Mouse (Mus musculus) brain, embryonic 18.5 days (tissue): ENCODE results near the gene Pgbd5.
A peak's percentile ranks its signal among the peaks of the same experiment; 100 is the strongest.

Source experiments
- DNase-seq: peaks from one replicate; pipeline ENCODE4 v3.0.0-alpha.2; 2012; ENCODE audit warnings: low read depth, low spot score

Pgbd5 gene

DNA sequence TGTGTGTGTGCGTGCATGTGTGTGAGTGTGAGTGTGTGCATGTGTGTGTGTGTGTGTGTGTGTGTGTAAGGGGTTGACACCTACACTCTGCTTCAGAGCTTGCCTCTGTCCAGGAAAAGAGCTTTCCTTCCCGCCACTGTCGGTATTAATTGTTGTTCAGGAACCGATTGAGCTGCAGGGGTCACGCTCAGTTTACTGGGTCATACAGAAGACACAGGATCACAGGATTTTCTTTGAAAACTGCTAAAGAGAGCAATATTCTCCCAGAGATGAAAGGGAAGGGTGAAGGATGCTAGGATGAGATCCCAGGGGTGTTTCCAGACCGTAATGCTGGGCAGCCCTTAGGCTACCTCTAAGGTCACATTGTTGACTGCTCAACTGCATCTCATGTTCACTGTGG is at the start of gene Pgbd5:
TSS of gene Pgbd5 (minus strand) at position 101 of the 400 bp plus-strand sequence.
- DNase-seq = no peak

DNA sequence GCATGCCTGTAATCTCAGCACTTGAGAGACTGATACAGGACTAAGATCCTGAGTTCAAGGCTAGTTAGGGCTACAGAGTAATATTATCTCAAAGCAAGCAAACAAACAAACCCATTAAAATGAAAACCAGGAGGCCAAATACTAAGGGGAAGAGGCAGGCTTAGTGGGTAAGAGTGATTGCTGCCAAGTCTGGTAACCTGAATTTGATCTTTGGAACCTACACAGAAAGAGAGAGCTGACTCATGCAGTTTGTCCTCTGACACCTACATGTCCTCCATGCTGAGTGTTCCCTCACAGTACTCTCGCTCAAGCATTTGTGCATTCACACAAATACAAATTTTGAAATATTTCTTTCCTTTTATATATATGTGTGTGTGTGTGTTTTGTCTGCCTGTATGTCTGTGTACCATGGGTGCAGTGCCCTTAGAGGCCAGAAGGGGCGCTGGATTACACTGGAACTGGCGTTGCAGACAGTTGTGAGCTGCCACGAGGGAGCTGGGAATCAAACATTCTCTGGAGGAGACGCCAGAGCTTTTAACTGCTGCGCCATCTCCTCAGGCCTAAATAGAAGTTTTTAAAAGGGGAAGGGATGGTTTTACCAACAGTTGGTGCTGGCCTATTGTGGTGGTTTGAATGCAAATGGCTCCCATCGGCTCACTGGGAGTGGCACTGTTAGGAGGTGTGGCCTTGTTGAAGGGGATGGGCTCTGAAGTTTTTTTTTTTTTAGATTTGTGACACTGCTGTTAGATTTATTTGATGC is 44.1 kb upstream of the Pgbd5 start:
- no peak for DNase-seq

DNA sequence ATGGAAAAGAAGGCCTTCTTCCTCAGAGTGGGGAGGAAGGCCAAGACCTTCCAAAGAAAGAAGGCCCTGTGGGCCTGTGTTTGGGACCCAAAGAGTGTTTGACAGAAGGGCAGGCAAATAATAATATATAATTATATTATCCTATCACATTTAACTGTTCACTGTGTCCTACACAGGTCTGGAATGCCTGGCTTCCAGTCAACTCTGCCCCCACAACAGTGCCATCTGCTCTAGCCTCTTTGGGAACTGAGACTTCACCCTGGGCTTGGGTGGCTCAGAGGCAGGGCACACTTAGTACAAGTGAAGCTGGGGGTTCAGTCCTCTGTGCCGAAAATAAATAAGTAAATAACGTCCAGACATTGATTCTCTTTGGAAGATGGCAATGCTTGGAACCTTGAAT is 43.3 kb upstream of the Pgbd5 start:
- no peak for DNase-seq

DNA sequence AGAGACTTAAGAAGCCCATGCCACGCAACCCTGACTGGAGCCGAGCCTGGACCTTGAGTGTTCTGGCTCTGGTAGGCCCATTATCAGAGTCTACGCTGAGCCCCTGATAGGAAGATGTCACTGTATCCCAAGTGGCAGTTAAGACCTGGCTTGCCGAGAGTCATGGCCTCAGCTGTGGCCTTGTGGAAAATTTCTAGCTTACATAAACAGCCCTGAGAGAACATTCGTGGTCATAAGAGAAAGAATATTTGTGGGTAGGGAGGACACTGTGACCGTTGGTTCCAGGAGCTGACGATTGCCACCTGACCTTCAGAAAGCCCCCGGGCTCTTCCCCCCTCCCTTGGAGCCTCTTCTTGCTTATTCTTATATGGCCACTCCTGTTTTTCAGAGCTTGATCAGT is 40.9 kb upstream of the Pgbd5 start:
- no peak for DNase-seq

DNA sequence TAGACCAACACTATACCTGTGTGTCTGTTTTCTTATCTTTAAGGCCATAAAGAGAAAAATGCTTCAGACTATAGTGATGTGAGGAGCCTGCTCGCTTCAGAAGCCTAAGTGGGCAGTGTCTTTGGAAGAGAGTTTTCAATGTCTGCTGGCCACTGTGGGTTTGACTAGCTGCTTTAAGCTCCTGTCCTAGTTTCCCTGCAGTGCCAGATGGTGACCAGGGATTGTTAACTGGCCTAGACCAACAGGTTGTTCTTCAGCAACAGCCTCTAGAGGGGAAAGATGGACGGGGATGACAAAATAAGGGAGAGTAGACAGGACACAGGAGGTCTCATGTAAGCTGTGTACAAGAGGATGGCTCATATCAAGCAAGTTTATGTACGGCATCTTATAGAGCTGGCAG is 39.8 kb upstream of the Pgbd5 start:
- DNase-seq = no peak

DNA sequence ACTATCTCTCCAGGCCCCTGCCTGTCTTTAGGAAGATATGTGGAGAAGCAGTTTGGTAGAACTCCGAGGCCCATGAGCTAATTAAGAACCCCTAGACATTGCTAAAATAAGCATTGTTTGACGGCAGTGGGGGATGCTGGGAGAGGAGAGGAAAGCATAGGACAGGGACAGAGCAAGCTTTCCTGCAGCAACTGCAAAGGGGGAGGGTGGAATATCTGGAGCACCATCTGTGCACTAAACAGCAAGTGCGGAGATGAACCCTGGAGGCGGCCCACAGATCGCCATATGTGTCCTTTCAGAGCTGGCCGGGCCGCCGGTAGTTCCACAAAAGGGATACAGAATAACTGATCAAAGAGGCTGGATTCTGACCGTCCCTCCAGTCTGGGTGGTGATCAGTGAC is 37.2 kb upstream of the Pgbd5 start:
- no peak for DNase-seq

DNA sequence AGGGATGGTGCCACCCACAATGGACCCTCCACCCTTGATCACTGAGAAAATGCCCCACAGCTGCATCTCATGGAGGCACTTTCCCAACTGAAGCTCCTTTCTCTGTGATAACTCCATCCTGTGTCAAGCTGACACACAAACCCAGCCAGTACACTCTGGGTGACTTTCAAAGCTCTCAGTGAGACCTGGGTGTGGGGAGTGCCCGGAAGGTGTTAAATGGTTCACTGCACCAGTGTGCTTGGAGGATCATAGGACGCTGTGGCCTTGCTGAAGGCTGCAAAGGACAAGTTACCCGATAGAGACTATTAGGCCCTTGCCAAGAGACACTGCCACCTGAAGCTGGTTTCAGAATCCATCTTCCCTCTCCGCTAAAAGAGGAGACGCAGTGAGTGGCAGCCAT is 36.2 kb upstream of the Pgbd5 start:
- DNase-seq = no peak

DNA sequence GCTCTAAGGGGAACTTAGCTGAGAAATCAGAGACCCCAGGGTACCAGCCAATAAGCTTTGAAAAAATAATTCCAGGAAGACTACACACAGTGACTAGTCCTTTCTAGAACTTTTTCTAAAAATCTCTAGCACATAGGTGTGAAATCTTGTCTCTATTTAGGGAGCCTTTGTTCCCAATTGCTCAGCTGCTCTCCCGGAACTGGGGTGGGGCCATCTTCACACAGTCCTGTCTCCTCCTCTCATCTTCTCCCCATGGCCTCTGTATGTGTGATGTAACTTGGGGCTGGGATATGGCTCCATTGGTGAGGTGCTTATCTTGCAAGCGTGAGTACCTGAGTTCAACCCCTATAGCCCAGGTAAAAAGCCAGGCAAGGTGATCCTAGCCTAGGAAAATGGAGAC is 25.2 kb upstream of the Pgbd5 start:
- no peak for DNase-seq

DNA sequence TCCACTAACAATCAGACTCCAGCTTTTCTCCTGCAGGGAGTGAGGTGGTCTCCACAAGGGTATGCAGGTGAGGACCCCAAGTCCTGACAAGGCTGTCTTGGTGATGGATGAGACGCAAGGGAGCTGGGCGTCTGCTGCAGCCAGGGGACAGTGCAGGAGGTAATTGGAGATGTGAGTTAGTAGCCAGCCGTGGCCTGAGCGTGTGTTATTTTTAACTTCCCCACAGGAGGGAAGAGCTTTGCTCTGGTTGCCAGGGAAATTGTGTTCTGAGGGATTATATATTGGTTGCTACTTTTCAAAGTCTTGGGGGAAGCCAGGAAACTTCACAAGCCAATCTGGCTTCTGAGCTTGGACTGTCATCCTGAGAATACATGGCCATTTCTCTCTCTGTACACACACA is 23.7 kb upstream of the Pgbd5 start:
- DNase-seq = no peak

DNA sequence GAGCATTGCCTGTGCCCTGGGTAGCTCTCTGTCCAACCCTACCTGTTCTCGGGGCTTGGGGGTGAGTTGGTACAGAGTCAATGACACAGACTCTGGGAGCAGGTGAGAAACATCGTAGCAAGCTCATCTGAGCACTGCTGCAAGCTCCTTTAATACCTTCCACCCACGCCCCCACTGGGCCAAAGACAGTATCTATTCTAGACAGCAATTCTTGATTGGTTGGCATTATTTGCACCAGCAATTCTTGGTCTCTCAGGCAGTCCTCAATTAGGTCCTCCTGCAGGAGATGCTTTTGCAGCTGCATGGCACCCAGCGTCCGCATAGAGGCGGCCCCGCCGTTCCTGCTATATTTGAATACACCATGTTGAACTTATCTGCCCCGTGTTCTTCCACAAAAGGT is 22.7 kb upstream of the Pgbd5 start:
- DNase-seq = no peak

DNA sequence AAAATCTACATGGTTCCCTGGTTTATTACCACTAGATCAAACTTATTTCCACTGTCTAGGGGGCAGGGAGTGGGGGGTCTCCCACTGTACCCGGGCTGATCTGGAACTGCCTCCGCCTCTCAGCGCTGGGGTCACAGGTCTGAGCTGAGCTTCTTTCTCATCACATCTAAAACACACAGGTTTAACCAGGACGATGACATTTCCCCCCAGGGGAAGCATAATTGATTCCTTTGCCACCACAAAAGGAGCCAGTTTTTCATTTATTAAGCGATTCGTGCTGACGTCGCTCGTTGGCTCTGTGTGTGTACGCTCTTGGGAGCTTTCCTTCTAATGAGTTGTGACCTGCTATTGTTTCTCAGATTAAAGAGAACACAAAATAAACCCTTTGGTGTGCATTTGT is 21.6 kb upstream of the Pgbd5 start:
- no peak for DNase-seq

DNA sequence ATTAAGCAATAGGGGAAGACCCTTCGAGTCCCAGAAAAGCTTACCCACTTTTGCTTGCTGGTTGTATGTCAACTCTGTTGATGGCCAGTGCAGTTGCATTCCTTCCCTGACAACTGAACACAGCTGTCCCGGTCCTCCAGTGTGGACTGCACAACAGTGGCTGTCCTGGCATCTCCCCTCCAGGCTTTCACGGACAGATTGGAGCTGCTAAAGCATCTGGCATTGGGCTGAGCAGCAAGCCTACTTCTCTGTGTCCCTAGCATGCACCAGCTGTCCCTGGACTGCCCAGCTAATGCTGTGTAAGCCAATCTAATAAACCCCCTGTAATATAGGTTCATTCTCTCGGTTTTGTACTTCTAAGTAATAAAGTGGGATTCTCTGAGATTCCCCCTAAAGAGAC is 21.2 kb upstream of the Pgbd5 start:
- no peak for DNase-seq

DNA sequence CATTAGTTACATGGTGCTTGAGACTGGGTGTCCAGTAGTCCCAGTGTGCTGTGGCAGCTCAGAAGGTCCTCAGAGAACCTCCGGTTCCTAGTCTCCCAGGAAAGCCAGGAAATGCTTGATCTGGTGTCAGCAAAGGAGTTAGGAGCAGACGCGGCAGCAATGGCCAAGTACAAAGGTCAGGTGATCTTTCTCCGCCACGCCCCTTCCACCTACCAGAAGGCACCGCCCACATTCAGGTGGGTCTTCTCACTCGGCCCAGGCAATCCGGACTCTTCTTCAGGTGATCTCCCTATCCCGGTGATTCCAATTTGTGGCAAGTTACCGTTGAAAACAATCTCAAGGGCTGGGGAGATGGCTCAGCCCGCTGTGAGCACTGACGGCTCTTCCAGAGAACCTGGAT is 20.2 kb upstream of the Pgbd5 start:
- DNase-seq = no peak

DNA sequence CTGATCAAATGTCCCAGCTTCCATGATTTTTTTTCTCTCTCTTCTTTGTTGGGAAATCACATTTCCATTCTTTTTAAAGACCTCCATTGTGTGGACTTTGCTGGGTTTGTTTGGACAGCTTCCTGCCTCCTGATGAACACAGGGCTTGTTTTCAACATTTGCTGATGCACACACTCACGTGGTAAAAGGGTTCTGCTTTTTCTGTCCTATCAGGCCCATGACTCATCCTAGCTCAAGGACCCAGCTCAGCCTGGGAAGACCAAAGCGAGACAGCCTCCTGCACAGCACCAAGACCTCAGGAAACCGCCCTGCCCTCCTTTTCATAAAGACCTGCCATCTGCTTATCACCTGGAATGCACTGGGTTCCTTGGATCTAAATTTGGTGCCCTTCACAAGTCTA is 15.9 kb upstream of the Pgbd5 start:
- DNase-seq = no peak

DNA sequence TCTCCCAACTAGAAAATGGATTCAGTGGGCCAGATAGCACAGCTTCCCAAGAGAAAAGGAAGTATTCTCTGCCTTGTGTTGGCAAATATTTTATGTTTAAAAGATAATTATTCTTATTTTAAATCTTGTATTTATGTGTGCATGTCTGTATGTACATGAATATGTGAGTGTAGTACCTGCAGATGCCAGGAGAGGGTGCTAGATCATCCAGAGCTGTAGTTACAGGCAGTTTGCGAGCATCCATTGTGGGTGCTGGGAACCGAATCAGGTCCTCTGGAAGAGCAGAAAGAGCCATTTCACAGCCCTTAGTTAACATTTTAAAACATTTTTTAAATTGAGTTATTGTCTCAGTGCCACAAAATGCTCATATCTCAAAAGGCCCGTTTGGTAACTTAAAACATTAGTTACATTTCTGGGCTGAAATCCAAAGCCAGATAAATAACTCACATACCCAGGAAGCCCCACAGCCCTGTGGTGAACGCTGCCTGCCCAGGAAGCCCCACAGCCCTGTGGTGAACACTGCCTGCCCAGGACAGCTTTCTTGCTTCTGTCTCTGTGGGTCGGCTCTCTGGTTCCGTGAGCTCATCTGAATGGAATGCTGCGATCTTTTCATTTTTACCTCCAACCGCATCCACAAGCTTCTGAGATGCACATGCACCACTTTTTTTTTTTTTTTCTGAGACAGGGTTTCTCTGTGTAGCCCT is 10.9 kb upstream of the Pgbd5 start:
- DNase-seq = no peak

DNA sequence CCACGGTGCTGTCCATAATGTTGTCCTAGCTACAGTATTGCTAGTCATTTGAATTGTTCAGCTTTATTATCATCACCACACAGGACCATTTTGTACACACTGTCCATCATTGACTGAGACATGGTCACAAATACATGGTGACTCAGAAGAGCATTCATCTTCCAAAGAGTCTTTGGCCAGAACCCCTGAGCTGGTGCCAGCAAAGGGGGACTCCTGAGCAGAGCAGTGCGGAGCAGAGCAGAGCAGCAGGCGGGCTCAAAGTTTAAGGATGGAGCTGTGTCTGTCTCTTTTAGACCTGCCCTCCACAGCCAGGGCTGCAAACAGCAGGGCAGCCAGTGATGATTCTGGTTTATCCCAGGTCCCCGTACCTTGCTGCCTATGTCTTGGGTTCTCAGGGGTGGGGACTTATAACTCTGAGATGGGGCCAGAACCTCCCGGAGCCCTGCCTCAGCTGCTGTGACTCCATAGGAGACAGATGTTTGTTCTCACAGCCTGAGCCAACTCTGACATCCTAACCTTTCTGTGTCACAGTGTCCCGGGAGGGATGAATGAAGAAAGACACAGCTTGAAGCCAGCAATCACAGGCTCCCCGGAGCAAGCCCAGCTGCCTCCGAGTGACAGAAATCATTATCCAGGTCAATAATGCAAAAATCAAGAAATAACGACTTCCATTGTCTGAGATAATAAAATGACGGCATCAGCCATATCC is 9.7 kb upstream of the Pgbd5 start:
- no peak for DNase-seq

DNA sequence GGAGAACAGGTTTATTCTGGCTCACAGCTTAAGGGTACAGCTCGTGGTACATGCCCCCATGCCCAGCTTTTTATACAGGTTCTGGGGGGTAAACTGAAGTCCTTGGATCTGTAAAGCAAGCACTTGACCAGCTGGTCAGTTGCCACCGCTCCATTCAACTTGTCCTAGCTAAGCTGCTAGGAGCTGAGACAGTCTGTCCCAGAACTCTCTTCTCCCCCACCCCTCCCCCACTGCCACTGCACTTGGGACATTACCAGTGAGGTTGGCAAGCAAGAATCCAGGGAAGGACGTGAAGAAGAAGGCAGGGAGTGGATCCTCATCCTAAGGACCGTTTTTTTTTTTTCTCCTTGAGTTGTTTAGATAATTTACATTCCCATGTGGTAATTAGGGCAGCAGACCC is 2.7 kb downstream of the Pgbd5 start:
- no peak for DNase-seq

DNA sequence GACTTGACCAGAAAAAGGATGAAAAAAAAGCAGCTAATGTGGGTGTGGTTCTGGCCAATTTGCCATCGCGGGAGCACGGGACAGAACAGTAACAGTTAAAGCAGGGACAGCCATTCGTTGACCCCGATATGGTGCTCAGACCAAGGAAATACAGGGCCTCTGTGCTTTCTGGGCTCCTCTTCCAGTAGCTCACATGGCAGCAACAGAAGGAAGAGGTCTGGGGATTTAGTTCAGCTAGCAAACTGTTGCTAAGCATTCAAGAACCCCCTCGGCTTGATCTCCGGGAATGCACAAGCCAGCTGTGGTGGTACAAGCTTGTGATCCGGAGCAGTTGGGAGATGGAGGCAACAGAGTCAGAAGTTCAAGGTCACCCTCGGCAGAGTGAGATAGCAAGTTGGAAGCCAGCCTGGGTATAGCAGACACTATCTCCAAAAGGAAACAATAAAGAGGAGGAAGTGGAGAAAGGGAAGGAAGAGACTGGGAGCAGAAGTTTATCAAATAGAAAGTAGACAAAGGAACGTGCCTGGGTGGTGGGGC is 3.7 kb downstream of the Pgbd5 start:
- no peak for DNase-seq

DNA sequence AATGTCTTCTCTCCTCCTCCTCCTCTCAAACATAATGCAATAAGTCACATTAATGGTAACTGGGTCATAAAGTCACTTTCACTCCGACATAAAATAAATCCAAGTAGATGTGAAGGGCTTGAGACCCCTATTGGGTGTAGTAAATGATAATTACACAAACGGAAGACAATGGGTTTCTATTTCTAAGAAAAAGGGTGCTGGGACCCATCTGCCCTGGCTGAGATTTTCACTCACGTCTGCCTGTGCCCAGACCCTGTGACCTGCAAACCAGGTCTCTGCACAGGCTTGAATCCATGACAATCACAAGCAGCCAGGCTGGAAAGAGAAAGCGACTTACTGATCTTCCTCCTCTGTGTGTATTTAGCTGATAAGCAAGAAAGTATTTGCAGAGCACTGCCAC is 4.3 kb downstream of the Pgbd5 start:
- DNase-seq = no peak

DNA sequence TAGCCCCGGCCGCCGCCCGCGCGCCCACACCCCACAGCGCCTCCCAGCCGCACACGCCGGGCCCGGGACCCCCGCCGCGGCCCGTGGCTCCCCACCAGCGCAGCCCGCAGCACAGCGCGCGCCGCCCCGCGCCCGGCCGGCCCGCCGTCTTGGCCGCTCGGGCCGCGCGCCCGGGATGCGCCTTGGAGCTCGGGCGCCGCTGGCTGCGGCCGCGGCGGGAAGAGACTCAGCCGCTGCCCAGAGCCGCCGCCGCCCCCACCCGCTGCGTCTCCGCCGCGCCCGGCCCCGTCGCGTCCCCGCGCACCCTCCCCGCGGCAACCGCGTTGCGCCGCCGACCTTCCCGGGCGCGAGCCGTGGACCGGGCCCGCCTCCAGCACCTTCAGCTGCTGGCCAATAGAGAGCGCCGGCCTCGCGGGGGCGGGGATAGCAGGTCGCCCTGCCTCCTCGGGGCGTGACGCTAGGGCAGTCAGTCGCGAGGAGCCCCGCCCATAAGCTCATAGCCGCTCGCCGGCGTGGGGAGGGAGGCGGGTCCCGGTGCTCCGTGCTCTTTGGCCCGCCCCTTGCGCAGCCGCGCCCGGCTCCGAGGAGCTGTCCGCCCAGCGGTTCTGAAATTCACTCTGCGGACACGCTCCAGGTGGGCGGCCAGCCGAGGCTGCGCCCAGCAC is 5.2 kb downstream of the Pgbd5 start:
- peak; percentile 88 for DNase-seq

DNA sequence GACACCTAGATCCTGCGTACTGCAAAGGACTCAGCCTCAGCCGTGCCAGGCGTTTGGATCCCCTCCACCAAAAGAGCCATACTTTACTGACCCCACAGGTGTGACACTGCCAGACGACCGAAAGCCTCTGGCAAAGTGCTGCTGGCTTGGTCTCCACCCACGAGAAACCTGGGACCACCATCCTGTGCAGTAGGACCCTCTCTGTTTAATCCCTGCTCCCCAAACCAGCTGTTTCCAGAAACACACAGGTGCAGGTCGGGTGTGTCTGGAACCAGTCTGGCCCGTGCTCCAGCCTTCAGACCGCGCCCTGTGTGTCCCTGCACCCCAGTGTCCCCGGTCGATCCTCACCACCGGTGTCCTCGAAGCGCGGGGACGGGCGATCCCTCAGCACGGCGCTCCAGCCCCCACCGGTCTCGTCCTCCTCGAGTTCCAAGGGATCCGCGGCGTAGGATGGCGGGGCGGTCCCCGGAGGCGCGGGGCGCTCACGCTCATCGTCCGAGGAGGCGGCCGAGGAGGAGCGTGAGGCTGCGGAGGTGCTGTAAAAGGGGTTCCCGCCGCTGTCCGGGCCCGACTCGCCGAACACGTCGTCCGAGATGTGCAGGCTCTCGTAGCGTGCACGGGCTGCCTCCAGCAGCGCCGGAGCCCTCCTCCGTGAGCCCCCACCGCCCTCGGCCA is 5.9 kb downstream of the Pgbd5 start:
- DNase-seq = no peak

DNA sequence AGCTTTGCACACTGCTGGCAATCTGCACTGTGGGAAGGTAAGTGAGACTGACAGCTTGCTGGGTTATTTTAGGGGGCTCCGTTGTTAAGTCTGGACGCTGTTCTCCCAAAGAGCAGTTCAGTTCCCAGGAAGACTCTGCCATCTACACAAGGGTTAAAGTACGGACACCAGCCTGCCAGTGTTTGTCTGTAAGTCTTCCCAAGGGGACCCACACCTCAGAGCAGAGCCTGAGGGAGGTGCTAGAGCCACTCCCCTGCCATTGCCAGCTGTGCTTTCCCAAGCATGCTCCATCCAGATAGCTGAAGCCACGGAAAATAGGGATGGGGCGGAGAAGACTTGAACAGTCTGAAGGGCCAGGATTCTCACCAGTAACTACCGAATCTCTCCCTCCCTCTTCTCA is 8.6 kb downstream of the Pgbd5 start:
- no peak for DNase-seq
